Mouse (Mus musculus) midbrain, embryonic 14.5 days (tissue): ENCODE data around the gene Rcc1l. TPM values are rescaled to one million over a fixed set of nuclear protein-coding genes. Genes with fewer than 3 reads are reported as not detected.
A peak's percentile ranks its signal among the peaks of the same experiment; 100 is the strongest.

Source experiments
- ATAC-seq: fragments of 200-750 bp; cut with Nextera tagmentation; 2 replicates; pipeline ENCODE4 v1.8.0; 2017; ENCODE audit warnings: moderate number of reproducible peaks, moderate library complexity; ENCODE audit not compliant: low FRiP score, low TSS enrichment
- DNase-seq: peaks from one replicate; pipeline ENCODE4 v3.0.0-alpha.2; 2015
- H3K27ac ChIP-seq: fragments of 300-500 bp; sonication (generic); replicated peaks from 2 replicates; pipeline ENCODE4 v1.5.1; 2014; ENCODE audit warnings: mild to moderate bottlenecking, low read depth, low read length, moderate library complexity
- H3K27me3 ChIP-seq: fragments of 300-500 bp; sonication (generic); 2 replicates; pipeline ENCODE4 v1.6.1; 2014; ENCODE audit warnings: low read length, control low read depth, mixed read lengths; ENCODE audit not compliant: control insufficient read depth, insufficient read depth
- H3K36me3 ChIP-seq: fragments of 300-500 bp; sonication (generic); 2 replicates; pipeline ENCODE4 v1.6.1; 2014; ENCODE audit warnings: low read length, control low read depth; ENCODE audit not compliant: control insufficient read depth, insufficient read depth
- H3K4me1 ChIP-seq: fragments of 300-500 bp; sonication (generic); 2 replicates; pipeline ENCODE4 v1.6.1; 2014; ENCODE audit warnings: mild to moderate bottlenecking, antibody characterized with exemption, low read length, control low read depth; ENCODE audit not compliant: control insufficient read depth, insufficient read depth
- H3K4me2 ChIP-seq: fragments of 300-500 bp; sonication (generic); 2 replicates; pipeline ENCODE4 v1.6.1; 2014; ENCODE audit warnings: mild to moderate bottlenecking, low read length, moderate library complexity
- H3K4me3 ChIP-seq: fragments of 300-500 bp; sonication (generic); replicated peaks from 2 replicates; pipeline ENCODE4 v1.5.1; 2014; ENCODE audit warnings: low read depth, low read length
- H3K9ac ChIP-seq: fragments of 300-500 bp; sonication (generic); replicated peaks from 2 replicates; pipeline ENCODE4 v1.6.1; 2014; ENCODE audit warnings: mild to moderate bottlenecking, low read length, moderate library complexity
- H3K9me3 ChIP-seq: fragments of 300-500 bp; sonication (generic); 2 replicates; pipeline ENCODE4 v1.6.1; 2016; ENCODE audit warnings: low read length, control low read depth, mixed read lengths; ENCODE audit not compliant: control insufficient read depth
- WGBS: fragments of 180-500 bp; shearing (Covaris S2); extraction: QIAGEN DNeasy Blood & Tissue Kit; methylation state at CpG from one replicate; pipeline ENCODE4 v1.1.7; 2014; 5-methylcytosine and 5-hydroxymethylcytosine counted together
- polyA plus RNA-seq: library from polyadenylated mRNA; unstranded; fragments of >200 nt; fragmentation: Nextera tagmentation; extraction: Ambion mirVana; gene quantifications from 2 replicates; pipeline ENCODE4 v1.2.1, GENCODE M21; 2014

The Rcc1l gene
- 16.2 and 22.8 TPM in 2 replicates for polyA plus RNA-seq

DNA sequence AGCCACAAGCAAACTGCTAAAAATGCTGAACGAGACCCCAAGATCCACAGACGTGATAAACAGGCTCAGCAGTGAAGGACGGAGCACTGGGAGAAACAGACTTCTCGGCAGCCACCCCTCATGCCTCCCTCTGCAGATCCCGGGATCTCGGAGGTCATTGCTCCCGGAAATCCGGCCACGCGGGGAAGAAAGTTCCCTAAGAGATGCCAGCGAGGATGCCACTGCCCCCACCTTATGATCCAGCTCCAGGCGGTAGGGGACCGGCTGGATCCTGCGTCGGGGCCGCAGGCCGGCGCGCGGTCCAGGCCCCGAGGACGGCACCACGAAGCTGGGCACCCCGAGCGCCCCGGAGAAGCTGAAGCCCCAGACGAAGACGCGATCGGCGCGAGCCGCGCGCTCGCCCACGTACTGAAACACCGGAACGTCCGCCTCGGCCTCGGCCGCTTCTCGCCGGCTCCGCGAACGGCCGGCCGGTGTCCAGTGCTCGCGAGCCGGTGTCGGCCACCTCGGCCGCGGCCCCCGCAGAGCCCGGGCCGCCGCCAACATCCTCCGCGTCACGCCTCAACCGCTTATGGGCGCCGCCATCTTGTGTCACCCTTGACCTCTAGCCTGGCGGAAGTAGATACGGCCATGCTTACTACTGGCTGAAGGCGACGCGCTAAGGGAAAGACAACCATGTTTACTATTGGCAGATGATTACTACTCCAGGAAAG, at the start of gene Rcc1l:
Gene Rcc1l (minus strand): TSS at position 606 of the 713 bp plus-strand sequence.
- peak within 1 kb of the TSS; percentile 80 for H3K4me3 ChIP-seq
- H3K36me3 ChIP-seq = 0 out of 2 replicates have a peak, but pooled peaks cover 2% of the 10 kb centered on the region
- H3K9me3 ChIP-seq = no peaks in the 10 kb centered on the region
- peak within 1 kb of the TSS; percentile 66 for H3K4me2 ChIP-seq
- DNase-seq (peak; percentile 94), ATAC-seq (peak; percentile 88)
- H3K4me1 ChIP-seq = peaks cover 8% of the 10 kb centered on the region; the same call in 1 of the 2 replicates
- under 1% methylated on average over 72 of the region's 72 CpGs for WGBS
- peak within 1 kb of the TSS; percentile 71 for H3K27ac ChIP-seq
- no peaks in the 10 kb centered on the region for H3K27me3 ChIP-seq
- H3K9ac ChIP-seq = peak within 1 kb of the TSS; percentile 57

DNA sequence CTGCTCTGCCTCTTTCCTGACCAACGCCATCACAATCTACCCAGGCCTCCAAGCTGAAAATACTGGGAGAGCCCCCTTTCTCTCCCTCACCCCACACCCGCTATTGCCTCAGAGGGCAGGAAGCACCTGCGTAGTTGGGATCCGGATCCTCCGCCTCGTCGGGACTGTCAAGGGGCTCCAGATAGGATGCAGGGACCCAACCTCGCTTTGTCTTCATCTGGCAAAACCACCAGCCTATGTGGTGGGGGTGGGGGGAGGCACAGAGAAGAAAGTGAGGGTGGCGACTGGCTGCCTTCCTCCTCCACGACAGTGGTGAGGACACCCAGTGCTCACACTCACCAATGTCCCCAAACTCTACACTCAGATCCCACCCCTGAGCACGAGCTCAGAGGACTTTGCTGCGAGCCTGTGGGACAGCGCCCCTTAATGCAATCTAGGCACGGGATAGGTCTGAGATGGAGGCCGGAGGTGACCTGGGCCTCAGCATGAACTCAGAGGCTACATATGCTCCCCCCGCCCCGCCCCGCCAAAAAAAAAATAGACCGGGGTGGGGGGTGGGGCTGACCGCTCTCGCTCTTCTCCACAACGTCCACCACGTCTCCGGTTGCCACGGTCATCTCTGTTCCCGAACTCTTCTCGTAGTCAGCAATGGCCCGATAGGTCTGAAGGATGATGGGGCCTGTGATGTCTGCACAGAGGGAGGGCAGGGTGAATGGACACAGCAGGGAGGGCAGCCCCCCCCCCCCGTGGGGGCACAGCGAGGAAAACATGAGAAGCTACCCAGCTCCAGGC, 48.7 kb upstream of the Rcc1l start:
- no peak overlapping the region for H3K9ac ChIP-seq
- no peaks in the 10 kb centered on the region for H3K9me3 ChIP-seq
- no peak overlapping the region for H3K4me2 ChIP-seq
- WGBS = 87% methylated on average over 30 of the region's 30 CpGs
- DNase-seq (no peak), ATAC-seq (no peak)
- no peak overlapping the region for H3K27ac ChIP-seq
- no peak overlapping the region for H3K4me3 ChIP-seq
- H3K4me1 ChIP-seq = peaks cover 4% of the 10 kb centered on the region; the same call in 1 of the 2 replicates
- peaks cover 8% of the 10 kb centered on the region for H3K27me3 ChIP-seq
- no peaks in the 10 kb centered on the region for H3K36me3 ChIP-seq

DNA sequence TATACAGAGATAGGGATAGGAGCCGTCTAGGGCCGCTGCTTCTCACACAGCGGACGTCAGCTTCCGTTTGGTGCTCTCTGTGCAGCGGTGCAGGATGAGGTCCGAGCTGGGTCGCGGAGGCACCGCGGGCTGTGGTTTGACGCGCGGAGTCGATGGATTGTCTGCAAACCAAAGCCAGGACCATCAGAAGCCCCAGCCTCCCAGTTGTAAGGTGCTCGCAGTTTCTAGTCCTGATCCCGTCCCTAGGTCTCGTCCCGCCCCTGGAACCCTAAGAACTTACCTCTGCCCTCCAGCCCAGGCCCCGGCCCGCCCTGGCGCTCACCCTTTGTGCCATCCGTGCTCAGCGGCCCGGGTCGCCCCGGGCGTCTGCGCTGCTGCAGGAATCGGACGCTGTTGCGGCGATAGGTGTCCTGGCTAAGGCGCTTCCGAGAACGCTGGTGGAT, 45.2 kb upstream of the Rcc1l start:
- Histone ChIP-seq H3K4me1 (peaks cover 4% of the 10 kb centered on the region; the same call in 1 of the 2 replicates), H3K36me3 (peaks cover 8% of the 10 kb centered on the region), H3K4me3 (peak overlapping the region; percentile 30), H3K27me3 (peaks cover 8% of the 10 kb centered on the region), H3K9me3 (no peaks in the 10 kb centered on the region), H3K9ac (peak overlapping the region; percentile 55; the same call in 1 of the 2 replicates), H3K27ac (no peak overlapping the region), H3K4me2 (peak overlapping the region; percentile 65)
- WGBS = 1% methylated on average over 36 of the region's 36 CpGs
- DNase-seq (peak; percentile 51), ATAC-seq (no peak)

DNA sequence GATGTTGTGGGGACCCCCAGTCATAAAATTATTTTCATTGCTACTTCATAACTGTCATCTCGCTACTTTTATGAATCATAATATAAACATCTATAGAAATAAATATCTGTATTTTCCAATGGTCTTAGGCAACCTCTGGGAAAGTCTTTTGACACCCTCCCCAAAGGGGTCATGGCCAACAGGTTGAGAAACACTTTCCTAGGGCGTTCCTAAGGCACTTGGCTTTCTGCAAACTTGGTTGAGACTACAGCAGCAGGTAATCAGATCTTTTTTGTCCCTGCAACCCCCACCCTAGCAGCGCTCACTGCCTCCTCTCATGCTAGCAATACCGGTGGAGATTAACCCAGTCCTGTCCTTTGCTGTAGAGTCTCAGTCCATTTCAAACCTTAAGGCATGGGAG, 44.7 kb upstream of the Rcc1l start:
- Histone ChIP-seq H3K4me2 (peak overlapping the region; percentile 65), H3K4me3 (peak overlapping the region; percentile 30; the same call in 1 of the 2 replicates), H3K27me3 (peaks cover 8% of the 10 kb centered on the region), H3K4me1 (peaks cover 4% of the 10 kb centered on the region; the same call in 1 of the 2 replicates), H3K9me3 (no peaks in the 10 kb centered on the region), H3K36me3 (peaks cover 12% of the 10 kb centered on the region), H3K9ac (peak overlapping the region; percentile 55; the same call in 1 of the 2 replicates), H3K27ac (no peak overlapping the region)
- DNase-seq = no peak
- 51% methylated on average over 4 of the region's 4 CpGs for WGBS
- no peak for ATAC-seq

DNA sequence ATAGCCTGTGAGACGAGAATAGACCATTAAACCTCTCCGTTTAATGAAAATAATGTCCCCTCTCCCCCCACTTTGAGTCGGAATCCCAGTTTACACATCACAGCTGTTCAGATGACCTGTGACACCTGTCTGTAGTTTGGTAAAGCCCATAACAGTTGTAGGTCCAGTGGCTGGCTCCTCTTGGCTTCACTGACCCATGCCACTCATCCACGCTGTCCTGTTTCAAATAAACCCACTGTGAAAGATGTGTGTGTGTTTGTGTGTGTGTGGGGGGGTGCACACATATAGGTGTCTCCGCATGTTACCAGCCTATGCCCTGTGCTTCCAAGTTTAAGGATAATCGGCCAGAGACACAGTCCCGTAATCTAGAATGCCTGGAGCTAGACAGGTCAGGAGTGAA, 41.3 kb upstream of the Rcc1l start:
- Histone ChIP-seq H3K36me3 (peaks cover 32% of the 10 kb centered on the region), H3K27me3 (peaks cover 8% of the 10 kb centered on the region), H3K9me3 (no peaks in the 10 kb centered on the region), H3K9ac (no peak overlapping the region), H3K4me2 (no peak overlapping the region), H3K27ac (no peak overlapping the region), H3K4me1 (peaks cover 4% of the 10 kb centered on the region; the same call in 1 of the 2 replicates), H3K4me3 (no peak overlapping the region)
- WGBS = 93% methylated on average over 7 of the region's 7 CpGs
- DNase-seq (no peak), ATAC-seq (no peak)

DNA sequence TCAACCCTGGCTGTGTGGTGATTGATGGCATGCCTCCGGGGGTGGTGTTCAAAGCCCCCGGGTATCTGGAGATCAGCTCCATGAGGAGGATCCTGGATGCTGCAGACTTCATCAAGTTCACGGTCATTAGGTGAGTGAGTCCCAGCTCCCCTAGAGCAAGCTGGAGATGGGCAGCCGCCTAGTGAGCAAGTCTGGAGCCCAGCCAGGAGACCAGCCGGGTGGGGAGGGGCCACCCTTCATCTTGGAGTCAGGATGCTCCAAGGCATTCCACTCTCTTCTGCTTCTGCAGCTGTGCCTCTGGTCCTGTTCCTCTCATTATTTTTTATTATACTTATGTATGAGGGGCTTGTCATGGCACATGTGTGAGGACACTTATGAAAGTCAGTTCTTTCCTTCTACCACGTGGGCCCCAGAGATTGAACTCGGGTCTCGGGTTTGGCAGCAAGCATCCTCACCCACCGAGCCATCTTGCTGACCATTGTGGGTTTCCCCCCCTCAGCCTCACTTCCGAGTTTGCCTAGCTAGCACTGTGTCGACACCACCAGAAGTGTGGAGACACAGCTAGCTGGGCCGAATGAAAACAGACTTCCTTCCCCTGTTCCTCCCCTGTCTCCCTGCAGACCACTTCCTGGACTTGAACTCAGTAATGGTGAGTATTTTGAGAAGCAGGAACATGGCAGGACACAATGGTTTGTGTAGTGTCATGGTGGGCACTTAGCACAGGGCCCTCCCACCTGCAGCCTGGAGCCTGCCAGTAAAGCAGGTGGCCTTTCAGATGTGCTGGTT, 37.6 kb upstream of the Rcc1l start:
- Histone ChIP-seq H3K4me3 (no peak overlapping the region), H3K9me3 (no peaks in the 10 kb centered on the region), H3K27me3 (no peaks in the 10 kb centered on the region), H3K4me1 (no peaks in the 10 kb centered on the region), H3K9ac (no peak overlapping the region), H3K4me2 (no peak overlapping the region), H3K27ac (no peak overlapping the region), H3K36me3 (peaks cover 39% of the 10 kb centered on the region)
- 78% methylated on average over 12 of the region's 12 CpGs for WGBS
- ATAC-seq (no peak), DNase-seq (no peak)

DNA sequence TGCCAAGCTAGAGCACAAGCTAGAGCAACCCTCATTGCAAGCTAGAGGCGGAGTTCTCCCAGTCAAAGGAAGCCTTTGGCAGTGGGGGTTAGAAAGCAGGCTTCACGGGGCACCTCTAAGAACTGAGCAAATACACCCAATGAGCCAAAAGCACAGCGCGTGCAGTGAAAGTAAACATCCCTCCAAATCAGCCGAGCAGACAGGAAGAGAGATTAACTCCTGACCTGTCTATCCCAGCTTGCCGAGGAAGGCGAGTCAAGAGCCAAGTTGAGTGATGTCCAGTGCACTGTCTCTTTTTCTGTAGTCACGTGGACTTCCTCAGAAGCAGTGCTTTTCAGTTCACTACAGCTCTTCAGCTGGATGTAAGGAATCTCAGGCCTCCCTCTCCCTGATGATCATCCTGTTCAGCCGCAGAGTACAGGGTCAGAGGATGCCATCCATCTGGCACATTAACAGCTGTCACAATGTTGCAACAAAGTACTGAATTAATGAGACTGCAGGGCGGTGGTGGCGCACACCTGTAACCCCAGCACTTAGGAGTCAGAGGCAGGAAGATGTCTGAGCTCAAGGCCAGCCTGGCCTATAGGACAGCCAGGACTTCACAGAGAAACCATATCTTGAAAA, 33.5 kb upstream of the Rcc1l start:
- Histone ChIP-seq H3K4me1 (no peaks in the 10 kb centered on the region), H3K4me2 (no peak overlapping the region), H3K9me3 (no peaks in the 10 kb centered on the region), H3K36me3 (peaks cover 18% of the 10 kb centered on the region), H3K27me3 (no peaks in the 10 kb centered on the region), H3K9ac (no peak overlapping the region), H3K4me3 (no peak overlapping the region), H3K27ac (no peak overlapping the region)
- ATAC-seq (no peak), DNase-seq (no peak)
- 72% methylated on average over 11 of the region's 11 CpGs for WGBS

DNA sequence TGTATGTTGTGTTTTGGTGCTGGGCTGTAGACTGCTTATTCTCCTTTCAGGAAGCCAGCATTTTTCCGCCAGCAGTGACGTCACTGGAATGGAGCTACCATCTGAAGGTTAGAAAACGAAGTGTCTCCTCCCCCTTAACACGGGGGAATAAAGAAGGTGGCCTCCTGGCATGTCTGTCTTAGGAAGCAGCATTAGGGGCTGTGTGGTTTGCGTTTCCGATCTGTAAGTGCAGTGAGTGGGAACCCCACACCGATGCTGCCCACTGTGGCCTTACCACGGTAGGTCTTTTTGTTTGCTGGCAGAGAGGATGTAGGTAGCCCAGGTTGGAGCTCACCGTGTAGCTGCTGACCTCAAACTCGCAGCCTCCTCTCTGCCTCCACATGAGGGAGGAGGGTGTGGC, 30.1 kb upstream of the Rcc1l start:
- 88% methylated on average over 10 of the region's 10 CpGs for WGBS
- Histone ChIP-seq H3K9ac (no peak overlapping the region), H3K27me3 (no peaks in the 10 kb centered on the region), H3K4me2 (no peak overlapping the region), H3K4me1 (no peaks in the 10 kb centered on the region), H3K36me3 (peaks cover 29% of the 10 kb centered on the region), H3K27ac (no peak overlapping the region), H3K9me3 (no peaks in the 10 kb centered on the region), H3K4me3 (no peak overlapping the region)
- ATAC-seq (no peak), DNase-seq (no peak)
